Comparison of ENCODE assay signal across 23 mouse cellular contexts in genomic region chr10:81593935-81594334, GRCm38 (mm10). TPM values are rescaled to one million over a fixed set of nuclear protein-coding genes. Genes with fewer than 3 reads are reported as not detected.
DNase-seq lines count a peak whose midpoint lies in the region; ATAC-seq and TF ChIP-seq lines count a peak whose summit lies in the region.
"Had no signal": no experiment of that assay in that cellular context is flagged by ENCODE, and none has a peak within 500 bp of the region (broad histone marks: within the 10 kb centered on the region; RNA-seq: fewer than 3 reads in every experiment).

No protein-coding gene starts in this region.

- no peak overlapping the region for H3K27ac ChIP-seq in heart, embryonic 11.5 days (ENCODE audit: low read depth, low read length)
- 0 out of 2 replicates have a peak overlapping the region, but pooled peaks have one; percentile 5 for H3K27ac ChIP-seq in cerebellum, adult 2 months (ENCODE audit: insufficient read depth, low read length)
- H3K27ac ChIP-seq: embryonic facial prominence, embryonic 15.5 days; forebrain, embryonic 10.5 days; gastrocnemius, adult 2 months; hindbrain, embryonic 12.5 days had no signal

- peaks cover 24% of the 10 kb centered on the region for H3K27me3 ChIP-seq in heart, embryonic 11.5 days (ENCODE audit: control insufficient read depth, insufficient read depth, low read length)
- H3K27me3 ChIP-seq in cerebellum, adult 2 months (ENCODE audit: control insufficient read depth, insufficient read depth, low read length) = no peaks in the 10 kb centered on the region
- H3K27me3 ChIP-seq: Patski had no signal

- WGBS in heart, embryonic 11.5 days (ENCODE audit: insufficient replicate concordance) = 61% methylated on average over 18 of the region's 18 CpGs
- 9% methylated on average over 18 of the region's 18 CpGs for WGBS in cerebellum, adult 2 months

- H3K9me3 ChIP-seq in heart, embryonic 11.5 days (replicated peaks; ENCODE audit: control insufficient read depth, low read length) = no peaks in the 10 kb centered on the region
- H3K9me3 ChIP-seq: embryonic facial prominence, embryonic 15.5 days; forebrain, embryonic 10.5 days; hindbrain, embryonic 12.5 days had no signal

- H3K9ac ChIP-seq in heart, embryonic 11.5 days (ENCODE audit: low read depth, low read length) = no peak overlapping the region
- H3K9ac ChIP-seq: embryonic facial prominence, embryonic 15.5 days; hindbrain, embryonic 12.5 days had no signal

- peak; percentile 90 for DNase-seq in heart, adult 11 months
- DNase-seq in brain, adult 2 months (ENCODE audit: low read depth, low spot score) = peak; percentile 69
- peak; percentile 73 to 79 for DNase-seq in cerebellum, adult 2 months
- peak; percentile 74 to 75 for DNase-seq in cerebellum, postnatal 25 days
- no peak for DNase-seq in T-cell, adult 2 months (ENCODE audit: low spot score)
- DNase-seq in ovary, postnatal 36 days (ENCODE audit: low spot score) = no peak
- DNase-seq in left cerebral cortex, postnatal 14 days (ENCODE audit: low spot score in 2 of 2) = no peak
- DNase-seq: adrenal gland, adult 2 months; embryo, embryonic 11 days; gastrocnemius, postnatal 25 days; heart, postnatal 10 days; heart, postnatal 4 days had no signal

- 0 out of 2 replicates have a peak, but pooled peaks cover 3% of the 10 kb centered on the region for H3K36me3 ChIP-seq in heart, embryonic 11.5 days (ENCODE audit: control insufficient read depth, insufficient read depth, low read length)
- H3K36me3 ChIP-seq: forebrain, embryonic 10.5 days; hindbrain, embryonic 12.5 days had no signal

- TF ChIP-seq CTCF in cerebellum, adult 2 months (IDR thresholded peaks at IDR 0.05; ENCODE audit: borderline replicate concordance, insufficient read depth, low read depth, low read length) = no peak

- intact Hi-C loops in left cerebral cortex, postnatal 14 days (cut with DNase I) = no loop called here

- TF ChIP-seq POLR2A in cerebellum, adult 2 months (IDR thresholded peaks at IDR 0.05; ENCODE audit: borderline replicate concordance, insufficient read depth, low read length) = no peak; the same call in 1 of the 2 replicates

- ATAC-seq in heart, embryonic 11.5 days (replicated peaks; ENCODE audit: insufficient number of reproducible peaks, low FRiP score, low TSS enrichment) = no peak
- ATAC-seq: forebrain, embryonic 14.5 days; hindbrain, embryonic 16.5 days; inflammation-experienced regulatory T-cells, adult 6 months; intestine, postnatal 0 days; Patski had no signal

- peaks cover 26% of the 10 kb centered on the region for H3K4me1 ChIP-seq in heart, embryonic 11.5 days (ENCODE audit: control insufficient read depth, insufficient read depth, low read length)
- peaks cover 41% of the 10 kb centered on the region for H3K4me1 ChIP-seq in cerebellum, adult 2 months (ENCODE audit: control insufficient read depth, insufficient read depth, low read length)

- no peak overlapping the region for H3K4me2 ChIP-seq in heart, embryonic 11.5 days
- H3K4me2 ChIP-seq: embryonic facial prominence, embryonic 15.5 days; hindbrain, embryonic 12.5 days had no signal

- no peak overlapping the region for H3K4me3 ChIP-seq in heart, embryonic 11.5 days (ENCODE audit: low read depth, low read length)
- H3K4me3 ChIP-seq in cerebellum, adult 2 months (replicated peaks; ENCODE audit: insufficient read depth, low read depth, low read length) = peak overlapping the region; percentile 26
- H3K4me3 ChIP-seq: embryonic facial prominence, embryonic 15.5 days; erythroblast, embryonic 14.5 days; forebrain, embryonic 10.5 days; gastrocnemius, adult 2 months; hindbrain, embryonic 12.5 days had no signal

RNA-seq across cellular contexts. Expression of gene Tle6, which starts 6.9 kb away (rescaled TPM):
- polyA plus RNA-seq in heart, embryonic 11.5 days (2014; fragmentation: Nextera tagmentation; extraction: Ambion mirVana) = 25.6 and 27.3 TPM in 2 replicates
- polyA plus RNA-seq in cerebellum, adult 2 months (2012; rRNA removed) = 8.7 and 9.6 TPM in 2 replicates
- 1 to 10 TPM; 1.3 to 2.7 TPM for total RNA-seq in left cerebral cortex, postnatal 14 days (2021)

RNA-seq across cellular contexts. Expression of gene BC025920, which starts 12.1 kb away (rescaled TPM):
- 0.25 and 0.63 TPM in 2 replicates for polyA plus RNA-seq in heart, embryonic 11.5 days (2014; fragmentation: Nextera tagmentation; extraction: Ambion mirVana)
- 3.6 and 3.7 TPM in 2 replicates for polyA plus RNA-seq in cerebellum, adult 2 months (2012; rRNA removed)
- total RNA-seq in left cerebral cortex, postnatal 14 days (2021) = 1 to 10 TPM; 1.9 to 2.2 TPM

RNA-seq across cellular contexts. Expression of gene Tle2, which starts 19.6 kb away (rescaled TPM):
- polyA plus RNA-seq in heart, embryonic 11.5 days (2014; fragmentation: Nextera tagmentation; extraction: Ambion mirVana) = 17.8 and 18.3 TPM in 2 replicates
- polyA plus RNA-seq in cerebellum, adult 2 months (2012; rRNA removed) = 282 and 321 TPM in 2 replicates
- 10 to 100 TPM; 14.1 to 15.9 TPM for total RNA-seq in left cerebral cortex, postnatal 14 days (2021)

RNA-seq across cellular contexts. Expression of gene Sirt6, which starts 33.7 kb away (rescaled TPM):
- 21.5 and 27.3 TPM in 2 replicates for polyA plus RNA-seq in heart, embryonic 11.5 days (2014; fragmentation: Nextera tagmentation; extraction: Ambion mirVana)
- polyA plus RNA-seq in cerebellum, adult 2 months (2012; rRNA removed) = 35.4 and 38.5 TPM in 2 replicates
- total RNA-seq in left cerebral cortex, postnatal 14 days (2021) = 10 to 100 TPM; 23.6 to 25.1 TPM

RNA-seq across cellular contexts. Expression of gene Ankrd24, which starts 34.4 kb away (rescaled TPM):
- 7.2 and 8.1 TPM in 2 replicates for polyA plus RNA-seq in heart, embryonic 11.5 days (2014; fragmentation: Nextera tagmentation; extraction: Ambion mirVana)
- polyA plus RNA-seq in cerebellum, adult 2 months (2012; rRNA removed) = 121 and 130 TPM in 2 replicates
- total RNA-seq in left cerebral cortex, postnatal 14 days (2021) = 10 to 100 TPM; 31.9 to 34.5 TPM

Comparison
In these comparisons a context has a peak if more than half of its experiments do, and no peak if none do; other contexts are left out.
1. DNase-seq: peak in heart, adult 11 months (single experiment), brain, adult 2 months (single experiment), cerebellum, adult 2 months (2 of 2) and cerebellum, postnatal 25 days (2 of 2); none in T-cell, adult 2 months (single experiment), ovary, postnatal 36 days (single experiment) and left cerebral cortex, postnatal 14 days (0 of 2).
2. RNA of gene Tle2, which starts 19.6 kb away (polyA plus RNA-seq): 282 to 321 TPM in cerebellum, adult 2 months; 17.8 to 18.3 TPM in heart, embryonic 11.5 days; every median in the first group is over 10 times any median in the second.